Mouse (Mus musculus) CD4-positive helper T cell, adult 2 months (primary cell): Measurements from ENCODE around the gene Sgcd.

Source experiments
- DNase-seq: peaks from one replicate; pipeline ENCODE4 v3.0.0-alpha.2; 2012; ENCODE audit warnings: low read depth, missing footprints, low spot score

The Sgcd gene

GRCm38 (mm10) chr11:47139867-47140266 is 848.9 kb downstream of the Sgcd start:
- DNase-seq: no peak

GRCm38 (mm10) chr11:47139271-47139670 is 849.5 kb downstream of the Sgcd start:
- no peak for DNase-seq

- no peak for DNase-seq
Observed at GRCm38 (mm10) chr11:47132410-47132809, 856.4 kb downstream of the Sgcd start.

- DNase-seq: no peak
Observed at GRCm38 (mm10) chr11:47130432-47130831, 858.3 kb downstream of the Sgcd start.

- no peak for DNase-seq
Observed at GRCm38 (mm10) chr11:47129992-47130391, 858.8 kb downstream of the Sgcd start.

- no peak for DNase-seq
Observed at GRCm38 (mm10) chr11:47129166-47129565, 859.6 kb downstream of the Sgcd start.

GRCm38 (mm10) chr11:47128331-47128730 is 860.4 kb downstream of the Sgcd start:
- no peak for DNase-seq

GRCm38 (mm10) chr11:47120874-47121273 is 867.9 kb downstream of the Sgcd start:
- no peak for DNase-seq

GRCm38 (mm10) chr11:47117896-47118295 is 870.9 kb downstream of the Sgcd start:
- no peak for DNase-seq

- no peak for DNase-seq
Observed at GRCm38 (mm10) chr11:47114366-47114765, 874.4 kb downstream of the Sgcd start.

- no peak for DNase-seq
Observed at GRCm38 (mm10) chr11:47113081-47113480, 875.7 kb downstream of the Sgcd start.

GRCm38 (mm10) chr11:47110314-47110713 is 878.5 kb downstream of the Sgcd start:
- no peak for DNase-seq

- no peak for DNase-seq
Observed at GRCm38 (mm10) chr11:47107661-47108060, 881.1 kb downstream of the Sgcd start.

GRCm38 (mm10) chr11:47093296-47093912 is 895.4 kb downstream of the Sgcd start:
- no peak for DNase-seq

GRCm38 (mm10) chr11:47082517-47082916 is 906.3 kb downstream of the Sgcd start:
- no peak for DNase-seq

- no peak for DNase-seq
Observed at GRCm38 (mm10) chr11:47073538-47073937, 915.2 kb downstream of the Sgcd start.

- DNase-seq: no peak
Observed at GRCm38 (mm10) chr11:47071161-47071560, 917.6 kb downstream of the Sgcd start.

GRCm38 (mm10) chr11:47069769-47070384 is 918.9 kb downstream of the Sgcd start:
- DNase-seq: no peak

GRCm38 (mm10) chr11:47063690-47064089 is 925.1 kb downstream of the Sgcd start:
- no peak for DNase-seq

GRCm38 (mm10) chr11:47050390-47050789 is 938.4 kb downstream of the Sgcd start:
- no peak for DNase-seq

- DNase-seq: no peak
Observed at GRCm38 (mm10) chr11:47049756-47050155, 939.0 kb downstream of the Sgcd start.

- no peak for DNase-seq
Observed at GRCm38 (mm10) chr11:47032318-47032717, 956.5 kb downstream of the Sgcd start.

GRCm38 (mm10) chr11:47020874-47021273 is 967.9 kb downstream of the Sgcd start:
- no peak for DNase-seq

GRCm38 (mm10) chr11:47018139-47018538 is 970.6 kb downstream of the Sgcd start:
- DNase-seq: no peak
